Mouse (Mus musculus): ENCODE data around the gene Tex44.

DNA sequence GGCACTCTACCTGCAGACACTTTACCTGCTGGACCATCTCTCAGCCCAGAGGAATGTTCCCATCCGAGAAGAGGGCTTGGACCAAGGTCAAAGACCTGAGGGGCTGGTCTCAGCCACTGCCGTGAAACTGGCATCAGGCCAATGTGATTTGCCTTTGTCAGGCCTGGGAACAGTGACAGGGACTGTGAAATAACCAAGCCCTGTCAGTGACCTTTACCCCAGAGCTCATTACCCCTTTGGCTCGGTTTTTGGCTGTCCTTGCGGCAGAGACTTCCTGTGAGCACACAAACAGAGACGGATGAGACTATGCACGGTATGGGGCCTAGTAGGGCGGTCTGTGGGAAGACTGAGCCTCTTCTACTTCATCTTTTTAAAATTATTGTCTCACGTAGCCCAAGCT lies 19.2 kb upstream of the Tex44 start:
- no peak for TF ChIP-seq CTCF (IDR thresholded peaks at IDR 0.05)
- no peak for TF ChIP-seq EP300 (IDR thresholded peaks at IDR 0.05)

Measured in lung, postnatal 0 days (tissue).